Mouse (Mus musculus) embryonic facial prominence, embryonic 11.5 days (tissue): ENCODE measurements at regions not wholly inside any gene's neighbourhood (a gene's known extent, or its start where the extent isn't known, plus 50 kb on each side); places are given as distances from the start of the nearest gene placed in this dataset.

ENCODE experiments used
- ATAC-seq: fragments of 200-750 bp; cut with Nextera tagmentation; replicated peaks from 2 replicates; pipeline ENCODE4 v1.8.0; 2017; ENCODE audit warnings: low read depth; ENCODE audit not compliant: insufficient number of reproducible peaks, low FRiP score, low TSS enrichment
- DNase-seq: peaks from one replicate; pipeline ENCODE4 v3.0.0-alpha.2; 2015; ENCODE audit warnings: low spot score
- H3K27ac ChIP-seq: fragments of 300-500 bp; sonication (generic); replicated peaks from 2 replicates; pipeline ENCODE4 v1.5.1; 2014; ENCODE audit warnings: mild to moderate bottlenecking, low read depth, low read length, control low read depth
- H3K27me3 ChIP-seq: fragments of 300-500 bp; sonication (generic); 2 replicates; pipeline ENCODE4 v1.6.1; 2014; ENCODE audit warnings: mild to moderate bottlenecking, low read length, moderate library complexity, mixed read lengths; ENCODE audit not compliant: control insufficient read depth, insufficient read depth
- H3K36me3 ChIP-seq: fragments of 300-500 bp; sonication (generic); replicated peaks from 2 replicates; pipeline ENCODE4 v1.6.1; 2014; ENCODE audit warnings: low read depth, mild to moderate bottlenecking, low read length, moderate library complexity, mixed read lengths; ENCODE audit not compliant: control insufficient read depth, insufficient read depth
- H3K4me1 ChIP-seq: fragments of 300-500 bp; sonication (generic); 2 replicates; pipeline ENCODE4 v1.6.1; 2014; ENCODE audit warnings: low read length, mixed read lengths; ENCODE audit not compliant: control insufficient read depth, insufficient read depth
- H3K4me2 ChIP-seq: fragments of 300-500 bp; sonication (generic); 2 replicates; pipeline ENCODE4 v1.6.1; 2014; ENCODE audit warnings: low read depth, mild to moderate bottlenecking, control low read depth, low read length, moderate library complexity
- H3K4me3 ChIP-seq: fragments of 300-500 bp; sonication (generic); 2 replicates; pipeline ENCODE4 v1.5.1; 2014; ENCODE audit warnings: low read depth, low read length, control low read depth
- H3K9ac ChIP-seq: fragments of 300-500 bp; sonication (generic); replicated peaks from 2 replicates; pipeline ENCODE4 v1.6.1; 2014; ENCODE audit warnings: mild to moderate bottlenecking, control low read depth, low read length
- H3K9me3 ChIP-seq: fragments of 300-500 bp; sonication (generic); replicated peaks from 2 replicates; pipeline ENCODE4 v1.6.1; 2016; ENCODE audit warnings: mild to moderate bottlenecking, low read length, inconsistent platforms, mixed read lengths; ENCODE audit not compliant: control insufficient read depth
- WGBS: fragments of 180-500 bp; shearing (Covaris S2); extraction: QIAGEN DNeasy Blood & Tissue Kit; methylation state at CpG from one replicate; pipeline ENCODE4 v1.1.7; 2014; 5-methylcytosine and 5-hydroxymethylcytosine counted together

GRCm38 (mm10) chr17:9773744-9774143 is 104.2 kb upstream of the Pabpc6 start:
- DNase-seq (no peak), ATAC-seq (no peak)
- Histone ChIP-seq H3K4me2 (no peak overlapping the region), H3K27ac (no peak overlapping the region), H3K36me3 (no peaks in the 10 kb centered on the region), H3K9ac (no peak overlapping the region), H3K4me3 (no peak overlapping the region), H3K4me1 (no peaks in the 10 kb centered on the region), H3K27me3 (no peaks in the 10 kb centered on the region), H3K9me3 (no peaks in the 10 kb centered on the region)
- 80% methylated on average over 2 of the region's 2 CpGs for WGBS

GRCm38 (mm10) chr17:9768275-9768674 is 98.8 kb upstream of the Pabpc6 start:
- no peak for ATAC-seq
- Histone ChIP-seq H3K27me3 (no peaks in the 10 kb centered on the region), H3K4me2 (no peak overlapping the region), H3K27ac (no peak overlapping the region), H3K36me3 (no peaks in the 10 kb centered on the region), H3K9me3 (no peaks in the 10 kb centered on the region), H3K9ac (no peak overlapping the region), H3K4me3 (no peak overlapping the region), H3K4me1 (no peaks in the 10 kb centered on the region)
- no peak for DNase-seq

- Histone ChIP-seq H3K9ac (no peak overlapping the region), H3K4me2 (no peak overlapping the region), H3K4me3 (no peak overlapping the region), H3K4me1 (no peaks in the 10 kb centered on the region), H3K27me3 (no peaks in the 10 kb centered on the region), H3K27ac (no peak overlapping the region), H3K36me3 (no peaks in the 10 kb centered on the region), H3K9me3 (no peaks in the 10 kb centered on the region)
- WGBS, result 76% methylated on average over 5 of the region's 5 CpGs
- no peak for DNase-seq
- no peak for ATAC-seq
Observed at GRCm38 (mm10) chr17:9765680-9766250, 96.2 kb upstream of the Pabpc6 start.

- DNase-seq (peak; percentile 69), ATAC-seq (peak; percentile 81)
- Histone ChIP-seq H3K4me1 (no peaks in the 10 kb centered on the region), H3K4me3 (peak overlapping the region; percentile 36), H3K36me3 (no peaks in the 10 kb centered on the region), H3K27me3 (no peaks in the 10 kb centered on the region), H3K4me2 (peak overlapping the region; percentile 62), H3K9ac (peak overlapping the region; percentile 53), H3K9me3 (no peaks in the 10 kb centered on the region), H3K27ac (peak overlapping the region; percentile 65)
- 2% methylated on average over 22 of the region's 22 CpGs for WGBS
Observed at GRCm38 (mm10) chr17:9764701-9765359, 95.3 kb upstream of the Pabpc6 start.

- peak overlapping the region; percentile 23; the same call in 1 of the 2 replicates for H3K9ac ChIP-seq
- no peaks in the 10 kb centered on the region for H3K36me3 ChIP-seq
- DNase-seq (no peak), ATAC-seq (0 out of 2 replicates have a peak, but pooled peaks have one; percentile 17)
- H3K4me2 ChIP-seq, result peak overlapping the region; percentile 62
- H3K4me3 ChIP-seq, result peak overlapping the region; percentile 36
- no peaks in the 10 kb centered on the region for H3K4me1 ChIP-seq
- H3K27ac ChIP-seq, result 0 out of 2 replicates have a peak overlapping the region, but pooled peaks have one; percentile 16
- H3K9me3 ChIP-seq, result no peaks in the 10 kb centered on the region
- H3K27me3 ChIP-seq, result no peaks in the 10 kb centered on the region
- WGBS, result 2% methylated on average over 9 of the region's 9 CpGs
Observed at GRCm38 (mm10) chr17:9764041-9764606, 94.6 kb upstream of the Pabpc6 start.

GRCm38 (mm10) chr17:9763110-9763509 is 93.6 kb upstream of the Pabpc6 start:
- WGBS, result 23% methylated on average over 9 of the region's 9 CpGs
- Histone ChIP-seq H3K4me2 (no peak overlapping the region), H3K9me3 (no peaks in the 10 kb centered on the region), H3K4me3 (no peak overlapping the region), H3K4me1 (no peaks in the 10 kb centered on the region), H3K9ac (no peak overlapping the region), H3K36me3 (no peaks in the 10 kb centered on the region), H3K27me3 (no peaks in the 10 kb centered on the region), H3K27ac (no peak overlapping the region)
- no peak for ATAC-seq
- peak; percentile 58 for DNase-seq

- no peak overlapping the region for H3K4me3 ChIP-seq
- no peaks in the 10 kb centered on the region for H3K9me3 ChIP-seq
- ATAC-seq (no peak), DNase-seq (no peak)
- H3K4me2 ChIP-seq, result no peak overlapping the region
- no peaks in the 10 kb centered on the region for H3K4me1 ChIP-seq
- H3K27ac ChIP-seq, result no peak overlapping the region
- H3K36me3 ChIP-seq, result no peaks in the 10 kb centered on the region
- H3K27me3 ChIP-seq, result no peaks in the 10 kb centered on the region
- no peak overlapping the region for H3K9ac ChIP-seq
- 53% methylated on average over 7 of the region's 7 CpGs for WGBS
Observed at GRCm38 (mm10) chr17:9762436-9762835, 92.9 kb upstream of the Pabpc6 start.

GRCm38 (mm10) chr17:9760706-9761059 is 91.2 kb upstream of the Pabpc6 start:
- Histone ChIP-seq H3K9ac (no peak overlapping the region), H3K9me3 (no peaks in the 10 kb centered on the region), H3K36me3 (no peaks in the 10 kb centered on the region), H3K27me3 (no peaks in the 10 kb centered on the region), H3K27ac (no peak overlapping the region), H3K4me3 (no peak overlapping the region), H3K4me1 (no peaks in the 10 kb centered on the region), H3K4me2 (no peak overlapping the region)
- 89% methylated on average over 2 of the region's 2 CpGs for WGBS
- ATAC-seq (no peak), DNase-seq (no peak)
